Mouse (Mus musculus) ES-Bruce4 (cell line): ENCODE measurements around the gene Gm13290.
"Not testable (repeated sequence)": the region's sequence is repeated elsewhere in the genome, so short reads cannot be mapped to it uniquely, and the experiment has no call there.

Source experiments
- CTCF ChIP-seq: IDR thresholded peaks from one replicate; pipeline ENCODE4 v1.8.1; 2011; ENCODE audit warnings: low read depth, low read length
- EP300 ChIP-seq: IDR thresholded peaks from 2 replicates; pipeline ENCODE4 v1.6.1; 2011; ENCODE audit warnings: low read depth, low read length; ENCODE audit not compliant: insufficient read depth
- POLR2A ChIP-seq: IDR thresholded peaks from one replicate; pipeline ENCODE4 v1.8.1; 2011; ENCODE audit warnings: low read length; ENCODE audit not compliant: insufficient read depth

DNA sequence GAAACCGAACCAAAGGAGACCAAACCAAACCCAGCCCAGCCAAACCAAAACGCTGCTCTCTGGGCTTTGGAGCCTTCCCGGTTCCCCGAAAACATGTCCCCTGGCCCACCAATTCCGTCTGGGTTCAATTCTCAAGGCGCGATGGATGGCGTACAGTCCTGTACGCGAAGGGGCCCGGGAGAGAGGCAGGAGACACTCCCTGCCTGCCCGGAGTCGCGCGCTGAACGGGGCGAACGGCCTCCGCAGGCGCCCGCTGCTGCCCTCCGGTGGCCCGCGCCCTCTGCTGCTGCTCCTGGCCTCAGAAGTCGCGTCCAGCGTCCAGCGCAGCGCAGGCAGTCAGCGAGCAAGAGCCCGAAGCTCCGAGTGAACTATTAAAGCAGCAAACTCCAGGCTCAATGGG, at the start of gene Gm13290:
- TF ChIP-seq POLR2A, CTCF, EP300: not testable (repeated sequence)
